8 mouse cellular contexts compared by ENCODE assay signal in genomic region chr10:42941278-42941677, GRCm38 (mm10).
A peak's percentile ranks its signal among the peaks of the same experiment; 100 is the strongest.
DNase-seq lines count a peak whose midpoint lies in the region; ATAC-seq and TF ChIP-seq lines count a peak whose summit lies in the region.

No protein-coding gene starts in this region.

- H3K4me1 ChIP-seq in kidney, embryonic 15.5 days = peaks cover 24% of the 10 kb centered on the region
- H3K4me1 ChIP-seq in forebrain, embryonic 16.5 days (replicated peaks; ENCODE audit: control insufficient read depth, insufficient read depth, low read length) = peaks cover 9% of the 10 kb centered on the region
- H3K4me1 ChIP-seq in limb, embryonic 11.5 days (ENCODE audit: control insufficient read depth, insufficient read depth, low read length) = 0 out of 2 replicates have a peak, but pooled peaks cover 6% of the 10 kb centered on the region
- H3K4me1 ChIP-seq in small intestine, adult 2 months (ENCODE audit: control insufficient read depth, insufficient read depth, insufficient read length, low read length) = peaks cover 8% of the 10 kb centered on the region; the same call in 1 of the 2 replicates

- H3K9ac ChIP-seq in kidney, embryonic 15.5 days = no peak overlapping the region
- peak overlapping the region; percentile 33 for H3K9ac ChIP-seq in forebrain, embryonic 16.5 days (replicated peaks; ENCODE audit: low read depth, low read length)
- peak overlapping the region; percentile 43; the same call in 1 of the 2 replicates for H3K9ac ChIP-seq in limb, embryonic 11.5 days (ENCODE audit: low read length)

- TF ChIP-seq POLR2A in small intestine, adult 2 months (IDR thresholded peaks at IDR 0.05; ENCODE audit: low read depth, low read length) = no peak

- intact Hi-C loops in gastrocnemius, postnatal 36 days (cut with DNase I) = loop anchor here (5.0 kb wide), 1 partner anchor 79 kb away; the partner anchor contains the start of gene Scml4

- no peak for DNase-seq in kidney, adult 9 months
- no peak for DNase-seq in limb, embryonic 11.5 days (ENCODE audit: low spot score)
- DNase-seq in gastrocnemius, postnatal 36 days = no peak
- DNase-seq in left cerebral cortex, adult 9 months (ENCODE audit: low spot score in 2 of 2) = no peak

- peak overlapping the region; percentile 46 for H3K4me2 ChIP-seq in kidney, embryonic 15.5 days
- peak overlapping the region; percentile 46 for H3K4me2 ChIP-seq in forebrain, embryonic 16.5 days (ENCODE audit: low read length)
- no peak overlapping the region; the same call in 1 of the 2 replicates for H3K4me2 ChIP-seq in limb, embryonic 11.5 days (ENCODE audit: low read depth, severe bottlenecking)

- TF ChIP-seq CTCF in small intestine, adult 2 months (IDR thresholded peaks at IDR 0.05; ENCODE audit: extremely low read depth, insufficient read length, insufficient replicate concordance, low read depth, low read length) = no peak

- peak overlapping the region; percentile 81 for H3K27ac ChIP-seq in kidney, embryonic 15.5 days
- peak overlapping the region; percentile 82 for H3K27ac ChIP-seq in forebrain, embryonic 16.5 days (ENCODE audit: low read length)
- peak overlapping the region; percentile 68 for H3K27ac ChIP-seq in limb, embryonic 11.5 days (replicated peaks; ENCODE audit: low read depth, low read length)
- H3K27ac ChIP-seq in small intestine, adult 2 months (ENCODE audit: insufficient read depth, low read depth, low read length) = peak overlapping the region; percentile 99

- WGBS in kidney, embryonic 15.5 days = 44% methylated on average over 4 of the region's 4 CpGs
- 53% methylated on average over 4 of the region's 4 CpGs for WGBS in forebrain, embryonic 16.5 days
- WGBS in limb, embryonic 11.5 days = 76% methylated on average over 4 of the region's 4 CpGs
- WGBS in small intestine, adult 2 months = 22% methylated on average over 4 of the region's 4 CpGs

- H3K9me3 ChIP-seq in kidney, embryonic 15.5 days (replicated peaks) = no peaks in the 10 kb centered on the region
- H3K9me3 ChIP-seq in forebrain, embryonic 16.5 days (ENCODE audit: control insufficient read depth, low read length) = no peaks in the 10 kb centered on the region
- H3K9me3 ChIP-seq in limb, embryonic 11.5 days (ENCODE audit: control insufficient read depth, low read length) = no peaks in the 10 kb centered on the region

- H3K4me3 ChIP-seq in kidney, embryonic 15.5 days (replicated peaks) = no peak overlapping the region
- H3K4me3 ChIP-seq in forebrain, embryonic 16.5 days (replicated peaks; ENCODE audit: low read length) = no peak overlapping the region; the same call in 1 of the 2 replicates
- no peak overlapping the region for H3K4me3 ChIP-seq in limb, embryonic 11.5 days (ENCODE audit: low read depth, low read length)
- H3K4me3 ChIP-seq in small intestine, adult 2 months (ENCODE audit: low read depth, low read length) = peak overlapping the region; percentile 88

- ATAC-seq in kidney, embryonic 15.5 days (replicated peaks; ENCODE audit: low FRiP score) = peak; percentile 34; the same call in 1 of the 2 replicates
- peak; percentile 9; the same call in 1 of the 2 replicates for ATAC-seq in forebrain, embryonic 16.5 days
- no peak for ATAC-seq in limb, embryonic 11.5 days (ENCODE audit: insufficient number of reproducible peaks, low FRiP score, low TSS enrichment, low read depth)
- no peak for ATAC-seq in activated CD4-positive, CD25-positive, alpha-beta regulatory T cell, adult 4 months

- H3K27me3 ChIP-seq in kidney, embryonic 15.5 days = peaks cover 8% of the 10 kb centered on the region; the same call in 1 of the 2 replicates
- no peaks in the 10 kb centered on the region for H3K27me3 ChIP-seq in forebrain, embryonic 16.5 days (replicated peaks; ENCODE audit: control insufficient read depth, insufficient read depth, low read length)
- no peaks in the 10 kb centered on the region for H3K27me3 ChIP-seq in limb, embryonic 11.5 days (ENCODE audit: control insufficient read depth, insufficient read depth, low read length)
- H3K27me3 ChIP-seq in small intestine, adult 2 months (ENCODE audit: control insufficient read depth, insufficient read depth, low read length) = no peaks in the 10 kb centered on the region

- no peaks in the 10 kb centered on the region for H3K36me3 ChIP-seq in kidney, embryonic 15.5 days
- H3K36me3 ChIP-seq in forebrain, embryonic 16.5 days (ENCODE audit: control insufficient read depth, insufficient read depth) = no peaks in the 10 kb centered on the region
- H3K36me3 ChIP-seq in limb, embryonic 11.5 days (ENCODE audit: control insufficient read depth, insufficient read depth, low read length) = no peaks in the 10 kb centered on the region
- 0 out of 2 replicates have a peak, but pooled peaks cover 1% of the 10 kb centered on the region for H3K36me3 ChIP-seq in small intestine, adult 2 months (ENCODE audit: control insufficient read depth, insufficient read depth, low read length)

Comparison
In these comparisons a context has a peak if more than half of its experiments do, and no peak if none do; other contexts are left out.
1. ATAC-seq: peak in kidney, embryonic 15.5 days (single experiment) and forebrain, embryonic 16.5 days (single experiment); none in limb, embryonic 11.5 days (single experiment) and activated CD4-positive, CD25-positive, alpha-beta regulatory T cell, adult 4 months (single experiment).
2. Peak in every context shown above with its lines, with median percentiles within 50 percentile points of each other: H3K27ac ChIP-seq.